Mouse (Mus musculus) C2C12 (cell line): ENCODE results near the gene Kitl.

Experiments
- CEBPB ChIP-seq: IDR thresholded peaks from one replicate; pipeline ENCODE4 v1.6.1; 2011; ENCODE audit warnings: low read depth, mild to moderate bottlenecking, control low read depth, moderate library complexity
- CTCF ChIP-seq: IDR thresholded peaks from one replicate; pipeline ENCODE4 v1.5.1; 2011; ENCODE audit not compliant: control insufficient read depth, insufficient read depth, insufficient read length
- MYOD1 ChIP-seq: IDR thresholded peaks from one replicate; pipeline ENCODE4 v1.6.1; 2011; ENCODE audit warnings: low read depth; ENCODE audit not compliant: control insufficient read depth, insufficient read length
- MYOG ChIP-seq: IDR thresholded peaks from one replicate; pipeline ENCODE4 v1.6.1; 2011; ENCODE audit not compliant: control insufficient read depth, insufficient read length; ENCODE audit errors: extremely low read depth
- USF1 ChIP-seq: IDR thresholded peaks from one replicate; pipeline ENCODE4 v1.6.1; 2011; ENCODE audit warnings: low read depth, mild to moderate bottlenecking, control low read depth, moderate library complexity

GRCm38 (mm10) chr10:100019246-100020195, 4.1 kb downstream of the Kitl start:
- TF ChIP-seq CTCF (no peak), USF1 (no peak), CEBPB (no peak), MYOD1 (no peak), MYOG (no peak)
